Mouse (Mus musculus): ENCODE measurements around the gene Fubp1. TPM values are rescaled to one million over a fixed set of nuclear protein-coding genes. Genes with fewer than 3 reads are reported as not detected.

The Fubp1 gene
- polyA plus RNA-seq, 1 experiment from 2014 or later, result 178 TPM

DNA sequence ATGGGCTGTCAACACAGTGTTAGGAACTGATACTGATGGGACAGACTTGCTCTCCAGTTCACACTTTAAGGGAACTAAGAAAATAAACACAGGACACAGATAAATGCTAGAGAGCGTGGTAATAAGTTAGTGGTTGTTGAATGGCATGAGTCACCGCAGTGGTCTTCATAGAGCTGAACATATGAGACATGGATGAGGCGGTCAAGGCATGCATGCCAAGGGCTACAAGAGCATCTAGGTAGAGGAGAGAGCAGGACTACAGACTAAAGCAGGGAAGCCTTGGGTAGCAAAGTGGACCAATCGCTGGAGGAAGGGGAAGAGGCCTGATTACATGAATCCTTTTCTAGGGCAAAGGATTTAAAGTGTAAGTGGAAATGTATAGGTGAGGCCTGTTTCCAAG is 3.1 kb upstream of the Fubp1 start:
- Histone ChIP-seq H3K9me3 (replicated peaks; ENCODE audit: low read length) (no peaks in the 10 kb centered on the region), H3K4me3 (replicated peaks; ENCODE audit: low read depth, low read length) (no peak overlapping the region), H3K27ac (no peak overlapping the region), H3K9ac (ENCODE audit: low read depth, low read length) (no peak overlapping the region), H3K4me2 (ENCODE audit: low read length) (no peak overlapping the region), H3K27me3 (ENCODE audit: insufficient read depth, low read length) (no peaks in the 10 kb centered on the region), H3K36me3 (ENCODE audit: insufficient read depth, low read length) (no peaks in the 10 kb centered on the region), H3K4me1 (replicated peaks; ENCODE audit: insufficient read depth, low read length) (0 out of 2 replicates have a peak, but pooled peaks cover 7% of the 10 kb centered on the region)
- no peak for ATAC-seq (replicated peaks; ENCODE audit: low FRiP score, low read depth)
- TF ChIP-seq CTCF (IDR thresholded peaks at IDR 0.05; ENCODE audit: low read depth), result no peak
- WGBS, result 95% methylated on average over 4 of the region's 4 CpGs
- DNase-seq (ENCODE audit: low spot score), result no peak

DNA sequence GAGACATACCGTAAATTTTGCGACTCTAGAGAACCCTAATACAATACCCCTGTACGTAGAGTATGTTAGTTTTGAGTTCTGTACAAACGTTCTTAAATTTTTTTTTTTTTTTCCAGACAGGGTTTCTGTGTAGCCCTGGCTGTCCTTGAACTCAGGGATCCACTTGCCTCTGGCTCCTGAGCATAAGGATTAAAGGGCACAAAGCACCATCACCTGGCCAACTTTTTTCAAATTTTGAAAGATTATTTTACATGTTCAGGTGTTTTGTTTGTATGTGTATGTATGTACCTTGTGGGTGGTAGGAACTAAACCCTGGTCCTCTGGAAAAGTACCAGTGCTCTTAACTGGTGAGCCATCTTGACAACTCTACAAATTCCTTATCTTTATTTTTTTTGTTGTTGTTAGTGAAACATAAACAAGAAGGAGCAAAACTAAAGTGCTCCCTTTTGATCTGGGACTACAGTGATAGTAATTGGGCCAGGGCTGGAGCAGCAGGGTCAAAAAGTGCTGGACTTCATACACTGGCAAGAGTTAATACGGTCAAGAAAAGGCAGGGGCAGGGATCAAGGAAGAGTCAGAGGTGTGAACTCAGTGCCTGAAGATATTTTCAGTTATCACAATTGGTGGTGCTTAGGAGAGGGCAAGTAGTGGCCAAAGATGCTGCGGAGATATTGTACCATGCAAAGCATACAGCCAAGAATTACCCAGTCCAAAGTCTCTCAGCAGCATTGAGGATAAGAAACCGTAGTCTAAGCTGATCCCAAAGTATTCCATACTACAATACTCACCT is 1.9 kb upstream of the Fubp1 start:
- H3K9ac ChIP-seq (ENCODE audit: low read depth, low read length), result no peak overlapping the region
- no peaks in the 10 kb centered on the region for H3K9me3 ChIP-seq (replicated peaks; ENCODE audit: low read length)
- DNase-seq (ENCODE audit: low spot score), result no peak
- no peak for ATAC-seq (replicated peaks; ENCODE audit: low FRiP score, low read depth)
- H3K4me1 ChIP-seq (replicated peaks; ENCODE audit: insufficient read depth, low read length), result peaks cover 19% of the 10 kb centered on the region
- H3K4me2 ChIP-seq (ENCODE audit: low read length), result no peak overlapping the region
- 84% methylated on average over 7 of the region's 7 CpGs for WGBS
- H3K27me3 ChIP-seq (ENCODE audit: insufficient read depth, low read length), result no peaks in the 10 kb centered on the region
- H3K4me3 ChIP-seq (replicated peaks; ENCODE audit: low read depth, low read length), result no peak overlapping the region; the same call in 1 of the 2 replicates
- no peak overlapping the region for H3K27ac ChIP-seq
- no peak for TF ChIP-seq CTCF (IDR thresholded peaks at IDR 0.05; ENCODE audit: low read depth)
- no peaks in the 10 kb centered on the region for H3K36me3 ChIP-seq (ENCODE audit: insufficient read depth, low read length)

DNA sequence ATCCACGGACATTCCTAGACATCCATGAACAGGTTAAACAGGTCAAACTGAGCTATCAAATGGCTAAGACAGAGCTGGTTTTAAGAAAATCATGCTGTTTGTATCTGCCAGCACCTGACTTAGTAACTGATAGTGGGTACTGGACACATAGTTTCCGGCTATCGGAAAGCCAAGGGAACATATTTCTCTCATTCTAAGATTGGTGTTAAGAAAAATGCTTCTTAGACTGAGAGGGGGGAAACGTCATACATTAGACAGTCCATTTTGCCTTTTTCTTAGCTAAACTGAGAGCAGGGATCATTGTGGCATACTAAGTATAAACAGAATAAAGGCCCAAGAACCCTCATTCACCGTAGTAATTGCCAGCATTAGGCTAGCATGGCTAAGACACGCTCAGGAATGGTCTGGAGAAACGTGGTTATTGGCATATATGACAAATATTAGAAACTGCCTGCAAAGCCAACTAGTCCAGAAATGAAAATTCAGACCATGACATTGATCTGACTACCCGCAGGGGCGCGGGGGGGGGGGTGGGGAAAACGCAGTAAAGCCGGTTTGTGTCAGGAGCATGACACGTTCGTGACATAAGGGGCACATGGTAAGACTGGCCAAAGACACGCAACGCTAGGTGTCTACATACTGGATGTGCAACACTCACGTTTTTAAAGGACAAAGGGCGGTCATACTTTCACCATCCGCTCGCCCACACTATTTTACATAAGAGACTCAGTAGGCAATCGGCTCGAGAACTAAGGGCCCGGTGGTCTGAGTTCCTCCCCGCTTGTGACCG is 850 bp upstream of the Fubp1 start:
- no peaks in the 10 kb centered on the region for H3K27me3 ChIP-seq (ENCODE audit: insufficient read depth, low read length)
- WGBS, result 3% methylated on average over 25 of the region's 25 CpGs
- DNase-seq (ENCODE audit: low spot score) (peak; percentile 64), ATAC-seq (replicated peaks; ENCODE audit: low FRiP score, low read depth) (peak; percentile 37)
- H3K4me2 ChIP-seq (ENCODE audit: low read length), result peak overlapping the region; percentile 82
- H3K27ac ChIP-seq, result peak overlapping the region; percentile 99
- H3K4me1 ChIP-seq (replicated peaks; ENCODE audit: insufficient read depth, low read length), result peaks cover 21% of the 10 kb centered on the region
- H3K9me3 ChIP-seq (replicated peaks; ENCODE audit: low read length), result no peaks in the 10 kb centered on the region
- H3K9ac ChIP-seq (ENCODE audit: low read depth, low read length), result peak overlapping the region; percentile 98
- H3K4me3 ChIP-seq (replicated peaks; ENCODE audit: low read depth, low read length), result peak overlapping the region; percentile 94
- H3K36me3 ChIP-seq (ENCODE audit: insufficient read depth, low read length), result no peaks in the 10 kb centered on the region
- TF ChIP-seq CTCF (IDR thresholded peaks at IDR 0.05; ENCODE audit: low read depth), result no peak

DNA sequence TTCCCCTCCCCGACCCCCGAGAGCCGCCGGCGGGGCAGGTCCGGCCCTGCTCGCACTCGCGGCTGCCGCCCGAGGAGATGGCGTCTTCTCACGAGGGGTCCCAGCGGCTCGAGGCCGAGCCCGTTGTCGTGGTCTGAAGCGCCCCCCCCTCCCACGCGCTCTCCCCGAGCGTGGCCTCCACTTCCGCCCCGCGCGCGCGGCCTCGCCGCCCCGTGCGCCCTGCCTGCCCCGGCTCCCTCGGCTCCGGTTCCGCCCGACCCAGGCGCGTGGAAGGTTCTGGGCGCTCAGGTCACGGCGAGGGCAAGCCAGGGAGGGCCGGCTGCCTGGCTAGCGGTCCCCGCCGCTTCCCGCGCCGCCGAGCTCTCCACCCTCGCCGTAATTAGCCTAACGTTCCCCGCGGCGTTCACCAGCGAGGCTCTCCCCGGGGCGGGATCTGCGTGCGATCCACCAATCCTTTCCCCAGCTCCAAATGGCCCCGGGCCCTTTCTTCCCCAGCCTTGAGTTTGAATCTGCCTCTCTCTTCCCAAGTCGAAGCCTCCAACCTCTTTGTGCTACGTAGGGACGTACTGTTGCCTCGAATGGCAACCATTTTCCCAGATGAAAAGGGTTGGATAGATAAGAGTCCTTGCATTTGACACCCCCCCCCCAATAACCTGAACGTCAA is 638 bp downstream of the Fubp1 start:
- no peaks in the 10 kb centered on the region for H3K27me3 ChIP-seq (ENCODE audit: insufficient read depth, low read length)
- peak; percentile 62 for ATAC-seq (replicated peaks; ENCODE audit: low FRiP score, low read depth)
- TF ChIP-seq CTCF (IDR thresholded peaks at IDR 0.05; ENCODE audit: low read depth), result no peak

DNA sequence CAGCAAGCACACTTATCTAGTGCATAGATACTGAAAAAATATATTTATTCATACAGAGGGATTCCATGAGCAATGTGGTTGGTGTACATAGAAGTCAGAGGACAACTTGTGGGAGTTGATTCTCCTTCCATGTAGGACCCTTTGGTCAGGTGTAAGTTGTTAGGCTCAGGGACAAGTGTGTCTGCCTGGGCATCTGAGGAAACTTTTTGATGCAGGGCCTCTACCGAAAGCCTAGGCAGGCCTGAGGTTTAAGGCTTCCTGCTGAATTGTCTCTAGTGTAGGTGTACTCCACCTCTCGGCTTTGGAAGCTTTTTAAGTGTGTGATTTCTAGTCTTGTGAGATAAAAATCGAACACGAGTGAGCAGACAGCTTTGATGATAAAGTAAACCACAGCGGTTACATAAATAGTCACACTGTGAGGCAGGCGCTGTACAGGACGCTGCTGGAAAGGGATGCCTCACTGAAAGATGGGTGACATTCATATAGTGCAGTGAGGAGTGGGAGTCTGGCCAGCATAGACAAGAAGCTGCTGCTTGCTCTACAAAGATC is 1.6 kb downstream of the Fubp1 start:
- Histone ChIP-seq H3K4me1 (replicated peaks; ENCODE audit: insufficient read depth, low read length) (peaks cover 21% of the 10 kb centered on the region), H3K4me2 (ENCODE audit: low read length) (peak overlapping the region; percentile 79), H3K27ac (peak overlapping the region; percentile 99; the same call in 1 of the 2 replicates), H3K27me3 (ENCODE audit: insufficient read depth, low read length) (no peaks in the 10 kb centered on the region), H3K4me3 (replicated peaks; ENCODE audit: low read depth, low read length) (peak overlapping the region; percentile 94), H3K9ac (ENCODE audit: low read depth, low read length) (peak overlapping the region; percentile 100), H3K36me3 (ENCODE audit: insufficient read depth, low read length) (peaks cover 12% of the 10 kb centered on the region), H3K9me3 (replicated peaks; ENCODE audit: low read length) (no peaks in the 10 kb centered on the region)
- 7% methylated on average over 7 of the region's 7 CpGs for WGBS
- no peak for TF ChIP-seq CTCF (IDR thresholded peaks at IDR 0.05; ENCODE audit: low read depth)
- ATAC-seq (replicated peaks; ENCODE audit: low FRiP score, low read depth) (no peak), DNase-seq (ENCODE audit: low spot score) (no peak)

More for the DNA sequence above, 638 bp downstream of the Fubp1 start:
- Histone ChIP-seq H3K36me3 (ENCODE audit: insufficient read depth, low read length) (peaks cover 5% of the 10 kb centered on the region), H3K4me3 (replicated peaks; ENCODE audit: low read depth, low read length) (peak overlapping the region; percentile 94), H3K9ac (ENCODE audit: low read depth, low read length) (peak overlapping the region; percentile 100), H3K4me1 (replicated peaks; ENCODE audit: insufficient read depth, low read length) (peaks cover 21% of the 10 kb centered on the region), H3K9me3 (replicated peaks; ENCODE audit: low read length) (no peaks in the 10 kb centered on the region), H3K4me2 (ENCODE audit: low read length) (peak overlapping the region; percentile 79), H3K27ac (peak overlapping the region; percentile 99)
- under 1% methylated on average over 47 of the region's 68 CpGs for WGBS
- DNase-seq (ENCODE audit: low spot score), result peak; percentile 71

DNA sequence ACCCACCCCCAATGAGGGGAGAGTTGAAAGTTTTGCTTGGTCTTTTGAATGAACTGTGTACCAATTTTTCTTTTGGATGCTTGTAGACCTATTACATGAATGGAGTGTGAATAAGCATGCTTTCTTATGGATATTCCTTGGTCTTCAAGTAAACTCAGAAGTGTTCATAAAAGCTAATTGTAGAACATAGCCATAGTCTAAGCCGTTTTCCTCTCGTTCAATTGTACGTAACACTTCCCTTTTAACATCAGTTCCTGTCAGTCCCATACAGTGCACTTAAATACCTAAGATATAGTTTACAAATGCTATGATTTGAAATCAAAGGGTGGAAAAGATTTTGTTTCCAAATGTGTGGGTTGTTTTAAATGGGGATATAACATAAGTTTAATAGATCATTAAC is 3.2 kb downstream of the Fubp1 start:
- no peaks in the 10 kb centered on the region for H3K27me3 ChIP-seq (ENCODE audit: insufficient read depth, low read length)
- no peak for DNase-seq (ENCODE audit: low spot score)
- H3K27ac ChIP-seq, result no peak overlapping the region
- peaks cover 21% of the 10 kb centered on the region for H3K4me1 ChIP-seq (replicated peaks; ENCODE audit: insufficient read depth, low read length)
- peaks cover 24% of the 10 kb centered on the region for H3K36me3 ChIP-seq (ENCODE audit: insufficient read depth, low read length)
- H3K9ac ChIP-seq (ENCODE audit: low read depth, low read length), result peak overlapping the region; percentile 5; the same call in 1 of the 2 replicates
- no peak overlapping the region for H3K4me3 ChIP-seq (replicated peaks; ENCODE audit: low read depth, low read length)
- no peak for TF ChIP-seq CTCF (IDR thresholded peaks at IDR 0.05; ENCODE audit: low read depth)
- peak overlapping the region; percentile 79 for H3K4me2 ChIP-seq (ENCODE audit: low read length)
- WGBS, result 24% methylated on average over 3 of the region's 3 CpGs
- H3K9me3 ChIP-seq (replicated peaks; ENCODE audit: low read length), result no peaks in the 10 kb centered on the region
- no peak for ATAC-seq (replicated peaks; ENCODE audit: low FRiP score, low read depth)
